Mouse (Mus musculus) layer of hippocampus, adult 8-10 months (tissue): ENCODE data around the gene Chst5. TPM values are rescaled to one million over a fixed set of nuclear protein-coding genes. Genes with fewer than 3 reads are reported as not detected.
"Not testable (repeated sequence)": the region's sequence is repeated elsewhere in the genome, so short reads cannot be mapped to it uniquely, and the experiment has no call there.

Experiments used
- DNase-seq, 2 experiments: peaks; one replicate each; pipeline ENCODE4 v3.0.0; 2022; ENCODE audit warnings: low spot score in 2 of 2
- total RNA-seq, 4 experiments: library from RNA; stranded (reverse); gene quantifications; 2 replicates each; pipeline ENCODE4 v1.2.4; 2022

The Chst5 gene
- total RNA-seq = under 1 TPM; 0.72 to 0.95 (median 0.82) TPM

DNA sequence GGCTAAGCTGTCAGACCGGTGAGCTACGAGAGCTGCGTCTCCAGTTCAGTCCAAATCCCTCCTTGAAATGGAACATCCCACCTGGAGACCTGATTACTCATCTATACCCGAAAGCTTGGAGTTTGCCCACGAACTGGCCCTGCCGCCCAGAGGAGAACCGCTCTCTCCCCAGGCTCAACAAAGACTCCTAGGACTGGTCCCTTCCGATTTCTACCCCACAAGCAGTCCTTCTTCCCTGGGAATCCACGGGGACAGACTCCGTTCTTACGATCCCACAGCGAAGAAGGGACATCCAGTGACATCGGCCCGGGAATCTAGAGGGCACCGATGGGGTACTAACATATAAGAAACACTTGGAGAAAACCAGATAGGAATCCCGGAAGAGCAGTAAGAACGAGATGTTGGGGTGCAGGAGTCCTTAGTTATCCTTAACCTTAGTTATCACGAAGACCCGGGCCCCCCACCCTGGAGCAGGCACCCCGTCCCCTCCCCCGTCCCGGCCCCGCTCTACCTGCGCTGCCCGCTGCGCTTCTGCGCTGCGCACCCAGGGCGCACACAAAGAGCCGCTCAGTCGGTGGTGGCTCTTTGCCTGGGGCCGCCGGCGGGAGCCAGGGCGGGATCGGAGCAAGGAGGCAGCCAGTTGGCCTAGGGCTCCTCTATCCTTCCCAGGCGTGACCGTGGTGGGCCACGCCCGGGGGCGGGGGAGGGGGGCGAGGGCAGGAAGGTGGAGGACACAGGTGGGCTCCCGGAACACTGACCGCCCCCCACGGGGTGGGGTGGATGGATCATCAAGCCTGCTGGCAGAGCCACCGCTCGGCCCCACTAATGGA is at the start of gene Chst5:
TSS of gene Chst5 (minus strand) at position 827 of the 830 bp plus-strand sequence.
- no peak for DNase-seq

DNA sequence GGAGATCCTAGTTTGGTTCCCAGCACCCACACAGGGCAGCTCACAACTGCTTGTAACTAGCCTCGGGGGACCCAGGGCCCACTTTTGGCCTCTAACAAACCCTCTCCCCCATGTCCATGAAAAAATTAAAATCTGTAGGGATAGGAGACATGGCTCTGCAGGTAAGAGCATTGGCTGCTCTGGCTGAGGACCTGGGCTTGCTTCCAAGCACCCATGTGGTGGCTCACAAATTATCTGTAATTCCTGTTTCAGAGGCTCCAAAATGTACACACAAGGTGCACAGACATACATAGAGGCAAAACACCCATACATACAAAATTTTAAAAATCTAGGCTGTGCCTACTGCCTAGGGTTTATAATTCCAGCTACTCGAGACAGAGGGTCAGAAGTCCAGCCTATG is 47.0 kb upstream of the Chst5 start:
- DNase-seq = no peak

DNA sequence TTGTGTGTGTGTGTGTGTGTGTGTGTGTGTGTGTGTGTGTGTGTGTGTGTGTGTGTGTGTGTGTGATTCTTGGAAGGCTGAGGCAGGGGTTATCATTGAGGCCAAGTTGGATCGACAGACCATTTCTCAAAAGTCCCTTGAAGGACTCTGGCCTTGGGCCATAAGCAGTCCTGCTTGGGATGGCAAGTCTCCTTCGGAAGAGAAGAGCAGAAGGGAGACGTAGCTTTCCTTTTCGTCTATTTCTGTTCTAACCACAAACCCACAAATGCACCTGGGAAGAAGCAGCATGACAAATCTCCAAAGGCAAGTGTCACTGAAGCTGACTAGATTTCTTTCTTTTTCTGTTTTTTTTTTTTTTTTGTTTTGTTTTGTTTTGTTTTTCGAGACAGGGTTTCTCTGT is 45.6 kb upstream of the Chst5 start:
- DNase-seq = no peak

DNA sequence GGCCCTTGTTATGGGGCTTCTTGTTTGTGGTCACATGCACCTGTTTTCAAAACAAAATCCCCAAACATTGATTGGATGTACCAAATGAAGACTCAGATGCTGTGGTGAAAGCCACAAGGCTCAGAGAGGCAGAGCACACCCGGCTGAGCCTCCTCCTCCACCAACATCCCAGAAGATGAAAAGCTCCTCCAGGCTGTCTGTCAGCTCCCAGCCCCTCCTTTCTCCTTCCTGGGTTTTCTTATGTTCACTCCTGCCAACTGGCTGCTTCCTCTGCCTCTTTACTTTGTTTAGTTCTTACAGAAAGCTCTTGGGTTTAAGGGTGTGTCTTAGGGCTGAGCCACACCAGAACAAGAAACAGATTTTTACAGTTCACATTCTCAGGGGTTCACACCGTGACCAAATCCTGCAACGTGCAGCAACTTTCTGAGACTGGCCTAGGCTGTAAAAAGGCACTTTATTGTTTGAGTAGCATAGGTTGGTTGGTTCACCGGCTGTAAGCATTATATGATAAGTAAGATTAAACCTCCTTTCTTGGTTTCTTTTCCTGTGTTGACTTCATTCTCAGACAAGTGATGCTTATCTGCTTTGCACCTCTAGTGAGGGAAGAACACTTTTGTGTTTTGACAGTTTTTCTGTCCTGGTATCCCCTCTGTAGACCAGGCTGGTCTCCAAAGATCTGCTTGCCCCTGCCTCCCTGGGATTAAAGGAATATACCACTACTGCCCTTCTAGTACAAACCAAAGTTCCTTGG is 44.8 kb upstream of the Chst5 start:
- DNase-seq = no peak

DNA sequence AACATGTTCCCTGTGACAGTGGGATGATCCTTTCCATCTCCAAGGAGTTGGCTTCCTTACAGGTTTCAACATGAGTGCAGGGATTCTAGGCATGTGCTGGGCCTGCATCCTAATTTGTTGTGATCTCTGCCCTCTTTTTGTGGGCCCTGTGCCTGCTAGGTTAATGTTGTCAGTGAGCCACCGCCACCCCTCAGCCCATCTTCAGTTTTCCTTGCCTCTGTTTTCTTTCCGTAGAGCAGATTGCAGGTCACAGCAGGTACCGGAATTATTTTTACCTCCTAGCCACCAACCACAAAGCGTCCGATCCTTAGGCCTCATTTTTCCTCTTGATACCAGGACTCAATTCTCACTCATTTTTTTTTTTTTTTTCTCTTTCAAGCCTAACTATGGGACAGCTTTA is 41.7 kb upstream of the Chst5 start:
- DNase-seq = no peak

DNA sequence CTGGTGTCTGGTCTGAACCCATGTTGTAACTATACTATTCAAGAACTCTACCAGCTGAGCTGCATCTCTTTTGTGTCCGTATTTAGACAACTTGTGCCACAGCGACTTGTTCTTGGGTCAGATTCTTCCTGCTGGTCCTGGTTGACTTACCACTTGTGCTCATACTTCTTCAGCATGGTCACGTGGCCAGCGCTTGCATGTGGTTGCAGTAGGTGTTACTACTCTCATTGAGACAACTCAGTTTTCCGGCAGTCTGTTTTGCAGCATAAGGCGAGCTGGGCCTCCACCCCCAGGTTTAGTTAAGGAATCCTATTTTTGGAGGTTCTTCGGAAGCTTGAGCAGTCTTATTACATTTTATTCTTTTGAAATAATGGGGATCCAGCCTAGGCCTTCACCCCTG is 41.1 kb upstream of the Chst5 start:
- peak; percentile 54 to 66 for DNase-seq

DNA sequence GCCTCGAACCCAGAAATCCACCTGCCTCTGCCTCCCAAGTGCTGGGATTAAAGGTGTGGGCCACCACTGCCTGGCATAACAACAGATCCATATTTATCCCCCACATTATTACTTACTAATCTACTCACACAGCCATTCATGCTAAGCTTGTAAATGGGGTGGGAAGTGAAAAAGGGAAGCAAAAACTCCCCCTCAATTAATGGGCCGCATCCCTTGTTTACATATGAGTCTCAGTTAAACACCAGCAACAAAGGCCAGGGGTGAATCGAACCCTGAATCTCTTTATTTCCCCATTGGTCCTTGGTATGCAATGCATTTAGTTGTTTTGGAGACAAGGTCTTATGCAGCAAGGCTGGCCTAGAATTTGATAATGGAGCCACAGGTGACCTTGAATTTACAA is 40.6 kb upstream of the Chst5 start:
- no peak for DNase-seq

DNA sequence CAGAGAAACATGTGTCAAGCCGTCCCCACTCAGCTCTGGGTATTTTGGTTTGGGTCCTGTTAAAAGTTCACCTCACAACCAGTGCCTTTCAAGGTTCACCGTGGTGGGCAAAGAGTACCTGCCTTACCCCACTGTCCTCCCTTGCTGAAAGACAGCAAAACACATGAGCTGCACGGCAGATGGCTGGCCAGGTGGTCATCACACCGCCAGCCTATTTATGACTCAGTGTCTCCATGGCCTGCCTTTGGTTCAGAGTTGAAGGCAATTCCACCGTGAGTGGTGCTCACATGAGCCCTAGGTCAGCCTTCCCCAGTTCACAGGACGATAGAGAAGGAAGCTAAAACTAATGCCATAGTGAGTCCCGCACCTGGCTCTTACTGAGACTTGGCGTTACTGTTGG is 37.7 kb upstream of the Chst5 start:
- no peak for DNase-seq

DNA sequence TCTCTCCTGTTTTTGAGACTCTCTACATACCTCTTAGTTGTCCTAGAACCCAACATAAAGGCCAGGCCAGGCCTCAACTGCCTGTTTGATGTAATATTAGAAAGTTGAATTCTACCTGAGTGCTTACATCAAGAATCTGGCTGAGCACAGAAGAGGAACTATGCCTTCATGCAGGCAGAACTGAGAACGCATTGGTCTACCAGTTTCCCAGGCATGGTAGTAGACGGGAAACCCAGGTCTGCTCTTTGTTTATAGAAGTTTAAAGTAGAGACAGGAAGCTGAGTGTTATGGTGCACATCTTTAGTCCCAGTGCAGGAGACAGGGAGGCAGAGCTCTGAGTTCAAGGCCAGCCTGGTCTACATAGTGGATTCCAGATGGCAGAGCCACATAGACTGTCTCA is 36.9 kb upstream of the Chst5 start:
- no peak for DNase-seq

DNA sequence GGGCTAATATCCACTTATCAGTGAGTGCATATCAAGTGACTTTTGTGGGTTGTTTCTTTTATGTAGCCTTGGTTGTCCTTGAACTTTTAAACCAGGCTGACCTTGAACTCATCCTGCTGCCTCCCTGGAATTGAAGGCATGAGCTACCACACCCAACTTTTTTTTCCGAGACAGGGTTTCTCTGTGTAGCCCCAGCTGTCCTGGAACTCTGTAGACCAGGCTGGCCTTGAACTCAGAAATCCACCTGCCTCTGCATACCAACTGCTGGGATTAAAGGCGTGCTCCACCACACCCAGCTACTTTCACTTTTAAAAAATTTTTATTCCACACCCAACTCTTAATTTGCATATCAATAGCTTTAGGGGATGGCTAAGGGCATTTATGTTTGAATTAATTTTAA is 33.3 kb upstream of the Chst5 start:
- no peak for DNase-seq

DNA sequence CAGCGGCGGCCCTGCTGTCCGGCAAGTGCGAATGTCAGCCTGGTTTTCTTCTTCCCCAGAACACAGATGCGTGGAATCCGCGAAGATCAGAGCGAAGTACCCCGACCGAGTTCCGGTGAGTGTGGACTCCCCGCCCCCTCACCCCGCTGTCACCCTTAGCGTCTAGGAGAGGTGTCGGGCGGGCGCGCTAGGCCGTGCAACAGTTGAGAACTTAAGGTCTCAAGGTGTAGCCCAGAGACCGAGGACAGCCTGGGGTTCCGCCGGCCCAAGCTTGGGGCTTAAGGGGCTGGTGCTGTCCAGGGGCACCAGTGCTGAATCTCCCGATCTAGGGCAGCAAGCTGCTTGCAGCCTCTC is 30.8 kb upstream of the Chst5 start:
- peak; percentile 25 to 26 for DNase-seq

DNA sequence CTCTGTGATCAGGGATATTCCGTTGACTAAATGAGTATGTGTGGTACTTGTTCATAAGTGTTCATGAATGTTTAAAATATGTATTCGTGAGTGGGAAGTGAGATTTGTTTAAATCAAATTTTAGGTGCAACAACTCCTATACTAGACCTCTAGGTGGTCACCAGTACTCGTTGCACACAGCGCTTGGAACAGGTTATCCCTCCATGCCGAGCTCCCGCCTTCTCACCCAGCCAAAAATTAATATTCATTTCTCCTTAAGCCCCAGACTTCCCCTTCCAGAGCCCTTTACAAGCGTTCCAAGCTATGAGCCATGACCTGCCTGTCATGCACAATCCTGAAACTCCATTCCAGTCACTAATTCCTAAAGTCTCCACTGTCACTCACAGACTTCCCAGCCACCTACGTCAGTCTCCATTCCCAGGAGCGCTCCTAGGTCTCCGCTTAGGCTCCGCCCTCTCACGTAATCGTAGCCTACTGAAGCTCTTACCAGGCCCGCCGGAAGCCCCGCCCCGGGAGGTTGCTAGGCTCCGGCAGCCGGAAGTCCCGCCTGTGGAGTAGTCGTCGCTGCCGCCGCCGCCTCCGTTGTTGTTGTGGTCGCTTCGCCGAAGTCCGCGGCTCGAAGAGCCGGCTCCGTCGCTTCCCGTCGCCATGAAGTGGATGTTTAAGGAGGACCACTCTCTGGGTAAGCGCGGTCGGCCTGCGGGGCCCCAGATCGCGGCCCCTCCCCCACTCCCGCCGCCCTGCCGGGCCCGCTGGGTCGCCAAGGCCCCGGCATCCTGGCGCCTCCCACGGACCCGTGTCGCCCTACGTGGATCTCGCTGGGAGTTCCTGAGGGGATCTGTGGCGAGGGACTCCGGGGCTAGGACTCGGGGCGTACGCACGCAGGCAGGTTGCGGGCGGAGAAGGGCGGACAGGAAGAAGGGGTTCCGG is 30.2 kb upstream of the Chst5 start, which contains the start of gene Gabarapl2:
TSS of gene Gabarapl2 (plus strand) at position 533 of the 930 bp plus-strand sequence.
- DNase-seq = peak; percentile 96

DNA sequence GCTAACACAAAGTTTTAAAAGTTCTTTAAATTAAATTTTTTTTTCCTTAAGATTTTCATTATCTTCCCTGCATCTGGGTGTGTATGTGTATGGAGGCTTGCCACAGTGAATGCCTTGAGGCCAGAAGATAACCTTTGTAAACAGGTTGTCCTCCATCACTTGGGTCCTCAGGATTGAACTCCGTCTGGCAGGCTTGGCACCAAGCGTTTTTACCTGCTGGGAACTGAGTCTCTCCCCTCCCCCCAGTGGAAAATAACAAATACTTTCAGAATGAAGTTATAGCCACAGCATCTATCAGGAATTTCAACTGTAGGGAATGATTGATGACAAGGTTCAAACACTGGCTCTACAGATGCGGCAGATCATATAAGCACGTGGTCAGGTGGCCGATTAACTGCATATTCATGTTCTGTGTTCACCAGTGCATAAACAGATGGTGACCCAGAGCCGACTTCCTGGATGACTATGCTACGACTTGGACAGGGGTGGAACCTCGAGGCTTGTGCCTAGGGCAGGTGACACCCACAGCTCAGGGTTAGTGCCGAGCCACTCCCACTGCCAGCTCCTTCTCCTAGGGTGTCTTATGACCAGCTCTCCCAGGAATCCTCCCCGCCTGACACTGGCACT is 29.4 kb upstream of the Chst5 start:
- peak in 1 of 2 experiments; percentile 19 for DNase-seq

DNA sequence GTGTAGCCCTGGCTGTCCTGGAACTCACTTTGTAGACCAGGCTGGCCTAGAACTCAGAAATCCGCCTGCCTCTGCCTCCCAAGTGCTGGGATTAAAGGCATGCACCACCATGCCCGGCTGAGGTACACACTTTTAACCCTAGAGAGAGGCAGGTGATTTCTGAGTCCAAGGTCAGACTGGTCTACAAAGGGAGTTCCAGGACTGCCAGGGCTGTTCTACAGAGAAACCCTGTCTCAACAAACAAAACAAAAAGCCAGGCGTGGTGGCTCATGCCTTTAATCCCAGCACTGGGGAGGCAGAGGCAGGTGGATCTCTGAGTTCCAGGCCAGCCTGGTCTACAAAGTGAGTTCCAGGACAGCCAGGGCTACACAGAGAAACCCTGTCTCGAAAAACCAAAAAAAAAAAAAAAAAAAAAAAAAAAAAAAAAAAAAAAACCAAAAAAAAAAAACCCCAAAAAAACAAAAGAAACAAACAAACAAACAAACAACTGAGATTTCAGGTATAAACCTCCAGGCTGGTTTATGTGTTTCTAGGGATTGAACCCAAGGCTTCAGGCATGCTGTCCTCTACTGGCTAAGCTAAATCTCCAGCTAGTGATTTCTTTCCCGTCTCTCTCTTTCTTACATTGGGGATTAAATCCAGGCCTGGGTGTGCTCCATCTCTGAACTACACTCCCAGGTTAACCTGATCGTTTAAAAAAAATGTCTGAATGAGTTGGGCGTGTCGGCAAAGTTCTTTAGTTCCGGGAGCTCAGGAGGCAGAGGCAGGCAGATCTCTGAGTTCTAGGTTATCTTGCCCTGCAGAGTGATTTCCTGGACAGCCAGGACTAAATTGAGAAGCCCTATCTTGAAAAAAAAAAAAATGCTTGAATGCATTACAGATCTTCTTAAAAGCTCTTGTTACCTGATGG is 28.1 kb upstream of the Chst5 start:
- DNase-seq = not testable (repeated sequence)

DNA sequence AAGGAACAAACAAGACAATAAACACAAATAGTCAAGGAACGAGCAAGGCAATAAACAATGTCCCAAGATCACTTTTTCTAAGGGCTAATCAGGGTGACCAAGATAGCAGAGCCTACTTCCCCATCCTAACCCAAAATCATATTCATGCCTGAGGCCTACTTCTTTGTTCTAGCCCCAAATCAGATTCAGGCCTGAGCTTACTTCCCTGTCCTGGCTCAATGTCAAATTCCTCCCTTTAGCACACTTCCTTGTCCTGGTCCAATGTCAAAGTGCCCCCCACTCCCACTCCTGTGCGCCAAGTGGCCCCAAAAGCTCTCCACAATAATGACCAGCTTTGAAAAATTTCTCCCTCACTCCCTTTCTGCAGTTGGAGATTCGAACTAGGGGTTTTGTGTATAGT is 26.9 kb upstream of the Chst5 start:
- no peak for DNase-seq

DNA sequence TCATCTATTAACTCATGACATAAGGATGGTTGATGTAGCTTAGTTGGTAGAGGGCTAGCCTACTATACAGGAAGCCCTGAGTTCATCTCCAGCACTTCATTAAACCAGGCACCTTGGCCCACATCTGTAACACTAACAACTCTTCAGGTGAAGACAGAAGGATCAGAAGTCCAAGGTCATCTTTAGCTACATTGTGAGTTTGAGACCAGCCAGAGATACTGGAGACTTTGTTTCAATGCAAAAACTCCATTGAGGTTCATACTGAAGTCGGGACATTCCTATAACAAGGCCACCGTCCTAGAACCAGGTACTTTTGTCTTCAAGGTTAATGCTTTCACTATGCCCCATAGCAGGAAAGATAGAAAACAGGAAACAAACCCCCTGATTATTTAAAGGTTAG is 24.0 kb upstream of the Chst5 start:
- DNase-seq = no peak

DNA sequence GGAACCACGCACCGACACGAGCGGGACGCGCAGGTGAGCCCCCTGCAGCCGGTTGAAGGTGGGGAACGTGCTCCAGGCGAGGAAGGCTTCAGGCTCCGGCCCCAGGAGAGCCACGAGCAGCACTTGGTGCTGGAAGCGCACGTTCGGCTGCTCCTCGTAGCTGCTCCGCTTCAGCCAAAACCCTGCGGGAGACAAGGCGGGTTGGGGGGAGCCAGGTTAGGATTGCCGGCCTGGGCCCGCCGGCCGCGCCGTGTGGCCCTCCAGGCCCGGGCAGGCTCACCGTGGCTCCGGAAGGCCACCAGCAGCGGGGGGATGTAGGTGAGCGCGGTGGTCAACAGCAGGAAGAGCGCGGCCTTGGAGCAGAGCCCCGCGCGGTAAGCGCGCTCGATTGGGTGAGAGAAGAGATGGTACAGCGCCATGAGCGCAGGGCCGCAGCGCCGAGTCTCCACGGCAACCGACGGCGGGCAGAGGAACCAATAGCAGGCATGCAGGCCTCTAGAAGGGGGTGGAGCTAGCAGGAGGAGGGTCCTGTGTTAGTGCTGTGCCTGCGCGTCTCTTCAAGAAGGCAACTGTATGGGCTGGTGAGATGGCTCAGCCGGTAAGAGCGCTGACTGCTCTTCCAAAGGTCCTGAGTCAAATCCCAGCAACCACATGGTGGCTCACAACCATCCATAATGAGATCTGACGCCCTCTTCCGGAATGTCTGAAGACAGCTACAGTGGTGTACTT is 23.3 kb upstream of the Chst5 start, which contains the start of gene Tmem231:
TSS of gene Tmem231 (minus strand) at position 534 of the 729 bp plus-strand sequence.
- DNase-seq = peak; percentile 87 to 90

DNA sequence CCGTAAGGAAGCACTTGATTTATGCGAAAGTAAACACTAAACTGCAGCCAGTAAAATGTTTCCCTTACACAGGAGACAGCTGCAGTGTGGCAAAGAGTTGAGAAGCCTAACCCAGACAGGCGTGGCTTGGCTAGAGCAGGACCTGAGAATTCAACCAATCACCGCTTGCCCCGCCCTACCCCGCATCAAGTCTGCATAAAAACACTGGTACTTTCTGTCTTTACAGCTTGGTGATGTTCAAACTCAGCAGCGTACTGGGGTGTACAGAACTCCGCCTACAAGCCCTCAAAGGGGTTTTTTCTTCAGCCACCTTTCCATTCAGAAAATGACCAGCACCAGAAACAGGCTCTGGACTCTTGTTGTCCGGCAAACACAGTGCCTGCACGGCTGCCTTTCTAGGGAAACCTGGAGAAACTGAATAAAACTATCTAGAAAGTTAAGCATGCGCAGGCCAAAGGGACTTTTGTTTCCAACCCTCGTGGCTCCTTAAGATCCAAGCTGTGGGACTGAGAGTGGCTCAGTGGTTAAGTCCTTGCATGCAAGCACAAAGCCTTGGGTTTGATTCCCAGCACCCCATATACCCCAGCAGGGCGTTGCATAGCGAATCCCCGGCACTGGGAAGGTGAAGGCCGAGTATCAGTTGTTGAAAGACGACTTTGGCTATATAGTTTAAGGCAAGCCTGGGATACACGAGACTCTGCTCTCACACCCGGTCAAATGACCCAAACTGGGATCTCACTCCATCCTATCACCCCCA is 22.5 kb upstream of the Chst5 start:
- DNase-seq = no peak

DNA sequence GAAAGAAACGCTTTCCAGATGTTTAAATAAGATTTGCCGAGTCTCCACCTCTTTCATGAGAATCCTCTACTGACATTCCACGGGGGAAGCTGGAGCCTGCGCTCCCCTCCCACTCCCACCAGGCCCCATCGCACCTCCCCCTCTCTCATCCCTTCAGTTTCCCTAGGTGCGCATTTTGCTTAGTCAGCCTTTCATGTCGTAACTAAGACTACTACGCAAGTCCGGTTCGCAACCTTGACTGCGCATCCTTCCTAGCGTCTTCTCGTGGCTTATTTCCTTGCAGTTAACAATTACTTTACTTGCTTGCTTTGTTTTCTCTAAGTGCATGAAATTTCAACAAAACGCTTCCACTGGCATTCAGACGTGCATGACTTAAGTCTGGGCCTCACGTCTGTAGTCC is 21.5 kb upstream of the Chst5 start:
- DNase-seq = no peak
